Mouse (Mus musculus) mesoderm, embryonic 11.5 days (tissue): ENCODE measurements around the gene Adamts4.

ENCODE experiments used
- DNase-seq: peaks from one replicate; pipeline ENCODE4 v3.0.0-alpha.2; 2012; ENCODE audit warnings: low read depth, low spot score

Adamts4 gene

DNA sequence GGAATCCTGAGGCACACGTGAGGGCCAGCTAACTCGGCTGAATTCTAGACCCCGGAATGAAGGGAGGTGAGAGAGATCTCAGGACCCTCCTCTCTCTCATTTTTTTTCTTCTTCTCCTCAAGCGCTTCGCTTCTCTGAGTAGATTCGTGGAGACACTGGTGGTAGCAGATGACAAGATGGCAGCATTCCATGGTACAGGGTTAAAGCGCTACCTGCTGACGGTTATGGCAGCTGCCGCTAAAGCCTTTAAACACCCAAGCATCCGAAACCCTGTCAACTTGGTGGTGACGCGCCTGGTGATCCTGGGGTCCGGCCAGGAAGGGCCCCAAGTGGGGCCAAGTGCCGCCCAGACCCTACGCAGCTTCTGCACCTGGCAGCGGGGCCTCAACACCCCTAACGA lies 2.2 kb downstream of the Adamts4 start:
- no peak for DNase-seq

DNA sequence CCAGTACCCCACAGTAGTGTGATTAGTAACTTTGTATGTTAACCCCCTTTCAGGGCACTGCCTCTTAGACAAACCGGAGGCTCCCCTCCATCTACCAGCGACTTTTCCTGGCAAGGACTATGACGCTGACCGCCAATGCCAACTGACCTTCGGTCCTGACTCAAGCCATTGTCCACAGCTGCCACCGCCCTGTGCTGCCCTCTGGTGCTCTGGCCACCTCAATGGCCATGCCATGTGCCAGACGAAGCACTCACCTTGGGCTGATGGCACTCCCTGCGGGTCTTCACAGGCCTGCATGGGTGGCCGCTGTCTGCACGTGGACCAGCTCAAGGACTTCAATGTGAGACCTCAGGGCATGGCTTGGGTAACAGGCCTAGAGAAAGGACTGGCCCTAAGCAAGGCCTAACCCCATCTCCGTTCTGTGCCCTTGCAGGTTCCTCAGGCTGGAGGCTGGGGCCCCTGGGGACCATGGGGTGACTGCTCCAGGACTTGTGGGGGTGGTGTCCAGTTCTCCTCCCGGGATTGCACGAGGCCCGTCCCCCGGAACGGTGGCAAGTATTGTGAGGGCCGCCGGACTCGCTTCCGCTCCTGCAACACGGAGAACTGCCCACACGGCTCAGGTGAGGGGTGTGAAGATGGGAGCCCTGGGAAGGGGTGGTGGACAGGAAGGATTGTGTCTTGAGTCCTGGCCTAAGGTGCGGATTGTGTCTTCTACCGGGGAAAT lies 6.0 kb downstream of the Adamts4 start:
- no peak for DNase-seq

DNA sequence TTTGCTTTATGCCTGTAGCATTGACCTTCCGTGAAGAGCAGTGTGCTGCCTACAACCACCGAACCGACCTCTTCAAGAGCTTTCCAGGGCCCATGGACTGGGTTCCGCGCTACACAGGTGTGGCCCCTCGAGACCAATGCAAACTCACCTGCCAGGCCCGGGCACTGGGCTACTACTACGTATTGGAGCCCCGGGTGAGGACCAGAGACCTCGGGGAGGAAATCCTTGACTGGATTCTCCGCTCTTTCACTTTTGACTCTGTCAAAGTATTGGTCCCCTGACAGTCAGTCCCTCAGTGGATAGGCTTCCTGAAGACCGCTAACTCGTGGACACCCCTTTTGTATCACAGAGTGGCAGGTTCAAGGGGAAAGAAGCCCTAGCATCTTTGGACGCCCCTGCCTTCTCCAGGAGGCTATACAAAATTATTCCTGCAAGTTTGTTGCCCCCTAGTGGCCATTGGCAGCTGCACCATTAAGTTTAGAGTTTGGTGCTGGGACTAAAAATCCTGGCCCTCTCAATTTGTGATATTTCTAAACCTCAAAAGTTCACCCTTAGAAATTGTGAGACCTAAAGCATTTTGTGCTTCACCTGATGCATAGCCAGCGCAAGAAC lies 6.8 kb downstream of the Adamts4 start:
- DNase-seq = peak; percentile 81

DNA sequence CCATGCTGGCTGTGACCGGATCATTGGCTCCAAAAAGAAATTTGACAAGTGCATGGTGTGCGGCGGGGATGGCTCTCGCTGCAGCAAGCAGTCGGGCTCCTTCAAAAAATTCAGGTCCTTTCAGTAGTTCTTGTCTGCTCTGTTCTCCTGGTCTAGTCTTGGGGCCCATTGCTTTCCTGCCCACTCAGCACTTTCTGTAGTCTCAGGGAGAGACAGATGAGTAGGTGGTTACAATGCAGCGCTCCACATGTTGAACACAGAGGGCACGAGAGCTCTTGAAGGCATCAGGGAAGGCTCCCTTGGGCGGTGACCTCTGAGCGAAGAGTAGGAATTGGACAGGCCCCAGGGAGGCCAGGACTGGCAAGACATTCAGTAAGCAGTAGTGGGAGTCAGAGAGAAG lies 7.6 kb downstream of the Adamts4 start:
- DNase-seq = no peak

DNA sequence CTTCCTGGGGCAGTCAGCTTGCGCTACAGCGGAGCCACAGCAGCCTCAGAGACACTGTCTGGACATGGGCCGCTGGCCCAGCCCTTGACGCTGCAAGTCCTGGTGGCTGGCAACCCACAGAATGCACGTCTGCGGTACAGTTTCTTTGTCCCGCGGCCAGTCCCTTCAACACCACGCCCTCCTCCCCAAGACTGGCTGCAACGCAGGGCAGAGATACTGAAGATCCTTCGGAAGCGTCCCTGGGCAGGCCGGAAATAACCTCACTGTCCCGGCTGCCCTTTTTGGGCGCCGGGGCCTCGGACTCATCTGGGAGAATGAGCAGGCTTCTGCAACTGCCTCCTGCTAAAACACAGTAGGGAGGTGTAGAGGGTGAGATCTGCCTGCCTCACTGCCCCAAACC lies 8.7 kb downstream of the Adamts4 start:
- no peak for DNase-seq

DNA sequence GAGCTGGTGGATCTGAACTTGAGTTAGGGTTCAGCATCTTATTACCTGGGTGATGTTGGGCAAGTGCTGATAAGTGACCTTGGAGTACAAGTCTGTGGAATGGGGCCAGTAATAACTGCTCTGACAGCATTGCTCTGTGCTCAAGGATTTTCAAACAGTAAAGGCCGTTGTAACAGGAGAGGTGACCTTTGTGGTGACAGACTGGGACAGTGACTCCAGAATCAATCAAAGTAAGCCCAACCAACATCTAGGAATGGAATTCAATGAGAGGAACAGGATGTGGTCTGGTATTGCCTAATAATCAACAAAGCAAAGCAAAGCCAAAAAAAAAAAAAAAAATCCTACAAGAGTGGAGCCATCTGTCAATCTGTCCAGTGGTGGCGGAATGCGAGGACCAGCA lies 10.1 kb downstream of the Adamts4 start:
- DNase-seq = no peak

DNA sequence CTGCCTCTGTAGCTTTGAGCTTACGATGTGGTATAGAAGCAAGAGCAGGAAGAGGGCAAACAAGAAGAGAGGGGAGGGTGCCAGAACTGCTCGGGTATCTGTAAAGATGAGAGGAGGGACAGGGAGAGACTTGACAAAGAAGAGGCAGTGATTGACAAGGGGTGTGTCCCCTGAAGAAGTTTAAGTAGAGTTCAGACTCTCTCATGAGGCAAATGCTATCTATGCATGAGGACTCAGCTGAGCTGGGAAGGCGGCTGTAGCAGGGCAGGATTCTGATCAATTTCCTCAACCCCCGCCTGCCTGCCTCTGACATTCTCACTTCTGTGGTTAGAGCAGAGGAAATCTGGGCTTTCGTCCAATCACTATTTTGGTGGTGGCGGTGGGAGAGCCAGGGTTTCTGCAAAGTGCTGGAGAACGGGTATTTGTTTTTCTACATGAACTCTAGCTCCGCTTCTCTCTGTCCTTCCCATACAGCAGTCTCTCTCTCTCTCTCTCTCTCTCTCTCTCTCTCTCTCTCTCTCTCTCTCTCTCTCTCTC lies 12.4 kb downstream of the Adamts4 start:
- no peak for DNase-seq

DNA sequence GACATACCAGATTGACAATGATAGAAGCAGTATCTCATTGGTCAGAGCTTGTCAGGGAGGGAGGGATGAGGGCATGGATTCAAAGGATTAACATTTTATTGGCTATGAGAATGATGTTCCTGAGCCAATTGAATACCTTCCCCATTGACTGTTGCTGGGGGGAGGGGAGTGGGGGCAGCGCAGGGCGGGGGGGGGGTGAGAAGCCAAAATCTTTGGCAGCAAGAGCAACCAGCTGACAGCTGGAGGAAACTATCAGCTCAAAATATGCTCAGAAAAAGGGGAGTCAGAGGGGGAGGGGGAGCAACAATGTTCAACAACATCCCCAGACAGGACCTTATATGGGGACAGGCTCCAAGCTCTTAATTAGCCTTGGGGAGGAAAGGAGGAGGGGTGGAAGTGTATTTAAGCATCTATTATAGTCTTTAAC lies 13.0 kb downstream of the Adamts4 start:
- no peak for DNase-seq

DNA sequence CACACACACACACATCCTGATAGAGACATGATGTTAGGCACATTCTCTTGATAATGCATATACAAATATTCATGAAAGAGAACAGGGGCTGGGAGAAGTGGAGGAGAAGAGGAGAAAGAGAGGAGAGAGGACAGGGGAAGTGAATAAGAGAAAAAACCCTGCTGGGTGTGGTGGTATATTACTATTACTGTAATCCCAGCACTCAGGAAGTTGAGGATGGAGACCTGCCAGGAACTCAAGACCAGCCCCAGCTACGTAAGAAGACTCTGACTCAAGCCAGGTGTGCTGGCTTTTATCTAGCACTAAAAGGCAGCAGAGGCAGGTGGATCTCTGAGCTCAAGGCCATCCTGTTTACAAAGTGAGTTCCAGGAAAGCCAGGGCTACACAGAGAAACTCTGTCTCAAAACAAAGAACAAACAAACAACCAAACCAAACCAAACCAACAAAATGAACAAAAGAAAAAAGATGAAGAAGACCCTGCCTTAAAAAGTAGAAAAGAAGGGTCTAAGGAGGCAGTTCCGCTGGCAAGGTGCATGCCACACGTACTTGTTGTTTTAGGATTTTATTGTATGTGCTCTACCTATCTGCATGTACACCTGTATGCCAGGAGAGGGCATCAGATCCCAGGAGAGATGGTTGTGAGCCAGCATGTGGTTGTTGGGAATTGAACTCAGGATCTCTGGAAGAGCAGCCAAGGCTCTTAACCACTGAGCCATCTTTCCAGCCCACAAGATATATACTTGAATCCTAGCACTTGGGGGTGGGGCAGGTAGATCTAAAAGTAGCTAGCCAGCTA lies 13.6 kb downstream of the Adamts4 start:
- DNase-seq = no peak

DNA sequence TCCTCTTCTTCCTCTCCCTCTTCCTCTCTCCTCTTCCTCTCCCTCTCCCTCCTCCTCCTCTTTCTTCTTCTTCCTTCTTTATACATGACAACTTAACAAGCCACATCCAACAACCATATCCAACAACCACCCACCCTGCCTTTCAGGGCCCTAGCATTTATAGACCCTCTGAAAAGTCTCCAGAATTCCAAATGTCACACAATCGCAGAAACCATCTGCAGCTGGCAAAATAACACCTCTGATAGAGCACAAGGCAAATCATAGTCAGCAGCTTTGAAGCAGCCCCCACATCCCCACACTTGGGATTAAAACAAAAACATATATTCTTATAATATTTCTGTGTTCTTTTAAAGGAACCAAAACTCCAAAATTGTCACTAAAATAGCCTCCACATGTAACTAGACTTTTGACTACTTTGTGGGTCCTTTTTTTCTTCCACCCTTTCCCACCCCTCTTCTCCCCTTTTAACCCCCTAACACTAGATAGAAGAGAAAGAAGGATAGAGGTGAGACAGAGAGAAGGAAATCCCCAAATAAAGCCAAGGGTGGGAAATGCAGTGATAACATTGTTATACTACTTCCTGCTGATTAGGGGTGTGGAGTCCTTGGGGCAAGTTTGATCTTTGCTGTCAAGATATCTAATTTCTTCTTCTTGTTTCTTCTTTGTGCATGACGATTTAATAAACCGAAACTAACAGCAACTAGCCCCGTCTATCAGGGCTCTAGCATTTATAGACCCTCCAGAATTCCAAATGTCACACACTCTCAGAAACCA lies 15.9 kb downstream of the Adamts4 start:
- DNase-seq = no peak

DNA sequence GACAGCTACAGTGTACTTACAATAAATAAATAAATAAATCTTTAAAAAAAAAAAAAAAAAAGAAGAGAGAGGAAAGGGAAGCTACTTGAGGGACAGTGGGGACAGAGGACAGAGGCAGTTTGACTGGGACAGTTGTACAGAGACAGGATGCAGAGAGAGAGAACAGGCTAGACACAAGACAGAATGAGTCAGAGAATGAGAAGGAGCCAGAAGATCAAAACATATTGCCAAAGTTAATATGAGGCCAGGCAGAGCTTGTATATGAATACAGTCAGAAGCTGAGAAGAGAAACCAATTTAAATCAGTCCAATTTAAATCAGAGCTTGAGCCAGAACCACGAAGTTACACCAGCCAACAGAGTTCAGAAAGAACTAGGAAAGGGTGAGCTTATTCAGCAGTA lies 18.1 kb downstream of the Adamts4 start:
- no peak for DNase-seq

DNA sequence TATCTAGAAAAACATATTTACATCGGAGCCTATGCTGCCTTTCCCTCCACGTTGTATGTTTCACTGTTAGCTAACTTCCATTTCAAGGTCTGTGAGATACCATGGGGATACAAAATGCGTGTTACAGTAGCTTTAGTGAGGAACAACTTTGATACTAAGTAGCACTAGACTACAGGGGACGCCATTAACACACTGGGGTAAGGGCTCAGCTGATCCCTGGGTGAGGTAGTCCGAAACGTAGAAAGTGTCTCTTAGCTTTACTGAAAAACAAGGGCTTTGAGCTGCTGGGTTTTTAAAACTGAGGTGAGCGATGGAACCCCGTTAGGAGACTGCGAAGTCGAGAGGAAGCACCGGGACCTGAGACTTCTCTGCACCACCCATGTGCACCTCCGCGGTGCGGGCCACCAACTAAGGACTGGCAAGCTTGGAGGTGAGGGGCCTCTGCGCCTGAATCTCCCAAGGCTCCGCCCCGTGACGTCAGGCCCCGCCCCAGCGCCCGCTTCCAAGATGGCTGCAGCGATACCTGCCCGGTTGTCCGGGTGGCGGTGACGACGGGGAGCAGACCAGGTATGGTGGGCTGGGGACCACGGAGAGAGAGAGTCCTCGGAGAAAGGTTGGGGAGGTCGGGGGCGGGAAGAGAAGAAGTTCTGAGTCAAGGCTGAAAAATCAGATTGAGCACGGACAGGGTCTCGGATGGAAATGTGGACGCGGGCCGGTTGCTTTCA lies 19.8 kb downstream of the Adamts4 start, which contains the start of gene B4galt3:
Gene B4galt3, plus strand, starts transcription at position 481 of the 725 bp plus-strand sequence.
- peak; percentile 86 for DNase-seq

DNA sequence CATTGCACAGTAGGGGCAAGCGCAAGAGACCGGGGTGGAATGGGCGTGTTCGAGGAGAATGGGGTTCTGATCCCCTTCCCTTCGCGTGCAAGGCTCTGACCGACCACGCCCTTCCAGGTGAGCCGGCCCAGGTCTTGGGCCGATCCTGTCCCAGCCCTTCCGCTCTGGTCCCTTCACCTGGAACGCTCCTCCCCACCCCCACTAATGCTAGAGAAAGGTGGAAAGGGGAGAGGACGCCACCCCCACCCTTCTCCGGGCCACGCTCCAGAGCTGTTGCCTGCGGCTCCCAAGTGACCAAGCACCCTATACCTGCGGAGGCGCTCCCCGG lies 20.3 kb downstream of the Adamts4 start:
- no peak for DNase-seq

DNA sequence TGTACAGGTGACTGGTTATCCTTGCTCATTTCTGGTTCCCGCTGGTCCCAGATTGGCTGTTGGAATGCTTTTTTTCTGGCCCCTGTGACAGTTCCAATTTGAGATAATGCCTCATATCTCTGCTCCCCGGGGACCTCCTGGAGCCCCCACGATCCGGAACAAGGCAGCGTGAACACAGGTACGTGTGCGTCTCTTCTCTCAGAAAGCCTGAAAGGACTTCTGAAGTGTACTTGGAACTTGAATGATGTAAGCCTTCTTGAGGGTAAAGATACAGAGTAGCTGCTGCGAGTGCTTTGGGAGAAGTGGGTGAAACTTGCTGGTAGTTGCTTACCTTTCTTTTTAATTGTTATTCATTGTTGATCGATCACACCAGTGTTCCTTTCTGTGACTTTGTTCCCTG lies 21.0 kb downstream of the Adamts4 start:
- DNase-seq = no peak

DNA sequence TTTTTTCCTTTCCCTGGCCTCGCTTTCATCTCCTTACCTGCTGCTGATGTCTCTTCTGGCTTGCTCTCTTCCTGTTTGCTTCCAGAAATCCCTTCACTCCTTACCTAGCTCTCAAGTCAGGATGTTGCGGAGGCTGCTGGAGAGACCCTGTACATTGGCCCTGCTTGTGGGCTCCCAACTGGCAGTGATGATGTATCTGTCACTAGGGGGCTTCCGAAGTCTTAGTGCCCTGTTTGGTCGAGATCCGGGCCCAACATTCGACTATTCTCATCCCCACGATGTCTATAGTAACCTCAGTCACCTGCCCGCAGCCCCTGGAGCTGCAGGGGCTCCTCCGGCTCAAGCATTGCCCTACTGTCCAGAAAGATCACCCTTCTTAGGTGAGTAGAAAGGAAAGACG lies 21.4 kb downstream of the Adamts4 start:
- DNase-seq = no peak

DNA sequence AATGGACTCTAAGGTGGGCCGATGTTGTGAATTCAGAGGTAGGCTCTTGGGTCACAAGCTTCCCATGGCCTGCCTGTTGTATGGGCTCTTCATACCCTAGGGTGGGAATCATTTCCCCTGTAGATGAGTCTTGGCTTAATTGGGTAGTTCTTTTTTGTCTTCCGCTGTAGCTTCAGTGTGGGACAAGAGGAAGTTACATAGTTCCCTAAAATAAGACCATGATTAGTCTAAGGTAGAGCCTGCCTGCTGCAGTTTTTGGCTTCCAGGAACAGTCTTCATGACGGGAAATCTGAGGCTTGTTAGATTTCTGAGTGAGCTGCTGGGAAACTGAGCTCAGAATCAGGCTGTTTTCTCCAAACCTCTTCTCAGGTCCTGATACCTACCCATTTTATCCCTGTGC lies 21.9 kb downstream of the Adamts4 start:
- no peak for DNase-seq

DNA sequence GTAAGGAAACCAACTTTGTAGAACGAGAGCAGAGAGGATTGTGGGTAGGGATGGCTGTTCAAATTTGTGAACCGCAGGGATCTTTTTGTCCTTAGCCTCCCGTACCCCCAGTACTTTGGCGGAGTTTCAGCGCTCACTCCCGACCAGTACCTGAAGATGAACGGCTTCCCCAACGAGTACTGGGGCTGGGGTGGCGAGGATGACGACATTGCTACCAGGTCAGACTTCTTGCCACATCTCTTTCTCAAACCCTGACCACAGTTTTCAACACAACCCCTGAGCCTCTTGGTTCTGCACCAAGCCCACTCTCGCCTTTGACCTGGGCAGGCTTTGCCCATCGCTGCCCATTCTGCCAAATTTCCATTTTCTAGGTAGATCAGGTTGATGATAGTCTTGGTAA lies 23.9 kb downstream of the Adamts4 start:
- DNase-seq = no peak

DNA sequence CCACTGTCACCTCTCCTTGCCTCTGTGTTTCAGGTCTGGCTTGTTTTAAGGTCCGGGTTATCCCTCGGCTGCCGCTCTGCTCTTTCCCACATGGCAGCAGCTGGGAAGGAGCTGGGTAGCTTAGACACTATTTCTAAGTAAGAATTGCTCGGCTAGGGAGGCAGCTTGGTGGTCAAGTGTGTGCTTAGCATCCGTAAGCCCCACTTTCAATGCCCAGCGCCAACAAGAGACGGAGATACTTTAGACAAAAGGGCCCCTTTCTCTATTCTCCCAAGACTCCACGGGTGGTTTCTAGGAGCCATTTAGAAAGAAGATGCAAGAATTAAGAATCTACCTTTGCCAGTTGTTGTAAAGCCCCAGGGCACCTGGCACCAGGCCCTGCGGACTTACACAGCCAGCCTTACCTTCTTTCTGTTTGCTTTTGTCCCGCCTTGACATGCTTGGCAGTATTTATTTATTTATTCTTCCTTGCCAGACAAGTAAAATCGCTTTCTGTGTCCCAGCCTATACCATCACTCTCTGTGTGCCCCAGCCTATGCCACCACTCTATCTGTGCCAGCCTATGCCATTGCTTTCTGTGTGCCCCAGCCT lies 25.0 kb downstream of the Adamts4 start:
- DNase-seq = no peak

DNA sequence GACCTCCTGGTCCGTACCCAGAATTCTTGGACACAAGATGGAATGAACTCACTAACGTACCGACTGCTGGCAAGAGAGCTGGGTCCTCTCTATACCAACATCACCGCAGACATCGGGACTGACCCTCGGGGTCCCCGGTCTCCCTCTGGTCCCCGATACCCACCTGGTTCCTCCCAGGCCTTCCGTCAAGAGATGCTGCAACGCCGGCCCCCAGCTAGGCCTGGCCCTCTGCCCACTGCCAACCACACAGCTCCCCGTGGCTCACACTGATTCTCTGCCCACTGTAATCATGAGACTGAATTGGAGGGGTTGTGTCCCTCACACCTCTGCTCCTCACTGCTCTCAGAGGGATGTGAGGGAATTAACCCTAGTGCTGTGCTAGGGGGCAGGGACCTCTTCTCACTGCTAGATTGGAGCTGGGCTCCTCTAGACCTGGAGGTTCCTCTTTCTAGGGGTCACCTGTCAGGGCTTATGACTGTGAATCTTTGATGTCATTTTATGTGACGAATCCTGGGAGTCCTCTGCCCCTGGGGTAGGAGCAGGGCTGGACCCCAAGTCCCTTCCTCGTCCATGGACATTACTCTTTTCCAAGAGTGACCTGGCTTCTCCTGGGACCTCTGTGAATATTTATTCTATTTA lies 26.0 kb downstream of the Adamts4 start:
- no peak for DNase-seq

DNA sequence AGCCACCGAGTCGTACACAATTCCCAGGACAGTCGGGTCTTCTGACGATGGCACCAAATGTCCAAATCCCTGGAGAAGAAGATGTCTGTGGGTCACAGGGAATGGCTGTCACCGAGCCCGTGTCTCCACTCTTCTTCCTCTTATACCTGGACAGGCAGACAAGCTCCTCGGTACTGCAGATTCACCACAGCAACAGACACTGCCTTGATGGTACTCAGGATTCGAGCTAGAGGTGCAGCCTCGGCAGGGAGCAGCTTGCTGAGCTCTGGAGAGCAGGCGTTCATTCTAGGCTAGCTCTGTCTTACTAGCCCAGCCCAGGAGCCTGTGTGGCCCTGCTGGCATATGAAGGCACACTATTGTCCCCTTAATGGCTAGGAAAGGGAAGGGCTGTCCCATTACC lies 27.5 kb downstream of the Adamts4 start:
- no peak for DNase-seq
